Mouse (Mus musculus) midbrain, embryonic 13.5 days (tissue): ENCODE measurements around the gene Ccdc184. TPM values are rescaled to one million over a fixed set of nuclear protein-coding genes. Genes with fewer than 3 reads are reported as not detected.
A peak's percentile ranks its signal among the peaks of the same experiment; 100 is the strongest.

ENCODE experiments used
- ATAC-seq: fragments of 200-750 bp; cut with Nextera tagmentation; 2 replicates; pipeline ENCODE4 v1.8.0; 2017; ENCODE audit warnings: mild to moderate bottlenecking, moderate TSS enrichment, moderate library complexity
- H3K27ac ChIP-seq: fragments of 300-500 bp; sonication (generic); 2 replicates; pipeline ENCODE4 v1.5.1; 2015; ENCODE audit warnings: inconsistent platforms, mild to moderate bottlenecking, moderate library complexity
- H3K27me3 ChIP-seq: fragments of 300-500 bp; sonication (generic); 2 replicates; pipeline ENCODE4 v1.6.1; 2015; ENCODE audit warnings: mild to moderate bottlenecking, inconsistent platforms
- H3K36me3 ChIP-seq: fragments of 300-500 bp; sonication (generic); 2 replicates; pipeline ENCODE4 v1.6.1; 2015; ENCODE audit warnings: mild to moderate bottlenecking, inconsistent platforms
- H3K4me1 ChIP-seq: fragments of 300-500 bp; sonication (generic); replicated peaks from 2 replicates; pipeline ENCODE4 v1.6.1; 2015; ENCODE audit warnings: inconsistent platforms
- H3K4me2 ChIP-seq: fragments of 300-500 bp; sonication (generic); replicated peaks from 2 replicates; pipeline ENCODE4 v1.6.1; 2015; ENCODE audit warnings: moderate library complexity, mild to moderate bottlenecking, inconsistent platforms
- H3K4me3 ChIP-seq: fragments of 300-500 bp; sonication (generic); replicated peaks from 2 replicates; pipeline ENCODE4 v1.5.1; 2015; ENCODE audit warnings: mild to moderate bottlenecking, inconsistent platforms
- H3K9ac ChIP-seq: fragments of 300-500 bp; sonication (generic); replicated peaks from 2 replicates; pipeline ENCODE4 v1.6.1; 2015; ENCODE audit warnings: mild to moderate bottlenecking, inconsistent platforms
- H3K9me3 ChIP-seq: fragments of 300-500 bp; sonication (generic); 2 replicates; pipeline ENCODE4 v1.6.1; 2016; ENCODE audit warnings: mild to moderate bottlenecking, inconsistent platforms
- WGBS: fragments of 180-500 bp; shearing (Covaris S2); methylation state at CpG from one replicate; pipeline ENCODE4 v1.1.7; 2015; 5-methylcytosine and 5-hydroxymethylcytosine counted together
- polyA plus RNA-seq: library from polyadenylated mRNA; unstranded; fragments of >200 nt; fragmentation: Nextera tagmentation; extraction: Ambion mirVana; gene quantifications from 2 replicates; pipeline ENCODE4 v1.2.1, GENCODE M21; 2015

Gene Ccdc184
- polyA plus RNA-seq, 1 experiment from 2014 or later = 55.4 TPM

- 4% methylated on average over 26 of the region's 26 CpGs for WGBS
- H3K36me3 ChIP-seq = no peaks in the 10 kb centered on the region
- peak overlapping the region; percentile 76 for H3K27ac ChIP-seq
- no peaks in the 10 kb centered on the region for H3K9me3 ChIP-seq
- peaks cover 9% of the 10 kb centered on the region for H3K4me1 ChIP-seq
- peak overlapping the region; percentile 50 for H3K4me3 ChIP-seq
- peak overlapping the region; percentile 73 for H3K4me2 ChIP-seq
- H3K27me3 ChIP-seq = peaks cover 26% of the 10 kb centered on the region
- peak overlapping the region; percentile 63 for H3K9ac ChIP-seq
- no peak for ATAC-seq
Observed at GRCm38 (mm10) chr15:98180567-98181131, 13.7 kb downstream of the Ccdc184 start.

GRCm38 (mm10) chr15:98181132-98181711 is 14.3 kb downstream of the Ccdc184 start:
- peak overlapping the region; percentile 76 for H3K27ac ChIP-seq
- H3K27me3 ChIP-seq = peaks cover 22% of the 10 kb centered on the region
- no peaks in the 10 kb centered on the region for H3K36me3 ChIP-seq
- H3K4me3 ChIP-seq = peak overlapping the region; percentile 50
- peak overlapping the region; percentile 63 for H3K9ac ChIP-seq
- peak; percentile 98 for ATAC-seq
- WGBS = under 1% methylated on average over 30 of the region's 30 CpGs
- no peaks in the 10 kb centered on the region for H3K9me3 ChIP-seq
- peaks cover 9% of the 10 kb centered on the region for H3K4me1 ChIP-seq
- H3K4me2 ChIP-seq = peak overlapping the region; percentile 73

- Histone ChIP-seq H3K4me3 (no peak overlapping the region), H3K27ac (no peak overlapping the region), H3K9ac (no peak overlapping the region), H3K9me3 (no peaks in the 10 kb centered on the region), H3K4me1 (peaks cover 9% of the 10 kb centered on the region), H3K36me3 (no peaks in the 10 kb centered on the region), H3K4me2 (no peak overlapping the region), H3K27me3 (peaks cover 16% of the 10 kb centered on the region; the same call in 1 of the 2 replicates)
- WGBS = 77% methylated on average over 12 of the region's 12 CpGs
- 0 out of 2 replicates have a peak, but pooled peaks have one; percentile 3 for ATAC-seq
Observed at GRCm38 (mm10) chr15:98181856-98182570, 15.1 kb downstream of the Ccdc184 start.

GRCm38 (mm10) chr15:98184456-98184855 is 17.5 kb downstream of the Ccdc184 start:
- Histone ChIP-seq H3K4me1 (peaks cover 9% of the 10 kb centered on the region), H3K9me3 (no peaks in the 10 kb centered on the region), H3K27me3 (peaks cover 6% of the 10 kb centered on the region; the same call in 1 of the 2 replicates), H3K36me3 (no peaks in the 10 kb centered on the region), H3K4me2 (no peak overlapping the region), H3K27ac (no peak overlapping the region), H3K9ac (no peak overlapping the region), H3K4me3 (no peak overlapping the region)
- WGBS = 76% methylated on average over 4 of the region's 4 CpGs
- ATAC-seq = no peak

- no peaks in the 10 kb centered on the region for H3K27me3 ChIP-seq
- H3K9ac ChIP-seq = no peak within 1 kb of the TSS
- no peaks in the 10 kb centered on the region for H3K36me3 ChIP-seq
- no peak within 1 kb of the TSS for H3K4me3 ChIP-seq
- H3K9me3 ChIP-seq = no peaks in the 10 kb centered on the region
- no peak within 1 kb of the TSS for H3K4me2 ChIP-seq
- WGBS = 74% methylated on average over 3 of the region's 3 CpGs
- no peak within 1 kb of the TSS for H3K27ac ChIP-seq
- ATAC-seq = no peak
- no peaks in the 10 kb centered on the region for H3K4me1 ChIP-seq
Observed at GRCm38 (mm10) chr15:98195442-98195841, 28.5 kb downstream of the Ccdc184 start, which contains the start of gene Olfr288. Gene Olfr288 (minus strand): TSS chr15:98195542.

- Histone ChIP-seq H3K27me3 (no peaks in the 10 kb centered on the region), H3K9ac (no peak overlapping the region), H3K4me3 (no peak overlapping the region), H3K4me1 (no peaks in the 10 kb centered on the region), H3K9me3 (no peaks in the 10 kb centered on the region), H3K36me3 (no peaks in the 10 kb centered on the region), H3K4me2 (no peak overlapping the region), H3K27ac (no peak overlapping the region)
- 82% methylated on average over 7 of the region's 7 CpGs for WGBS
- no peak for ATAC-seq
Observed at GRCm38 (mm10) chr15:98209676-98210075, 42.7 kb downstream of the Ccdc184 start.

GRCm38 (mm10) chr15:98213336-98213870 is 46.4 kb downstream of the Ccdc184 start:
- H3K4me1 ChIP-seq = no peaks in the 10 kb centered on the region
- H3K36me3 ChIP-seq = no peaks in the 10 kb centered on the region
- no peak overlapping the region for H3K9ac ChIP-seq
- H3K27me3 ChIP-seq = no peaks in the 10 kb centered on the region
- H3K27ac ChIP-seq = no peak overlapping the region
- H3K4me3 ChIP-seq = no peak overlapping the region
- WGBS = 82% methylated on average over 5 of the region's 5 CpGs
- no peaks in the 10 kb centered on the region for H3K9me3 ChIP-seq
- no peak for ATAC-seq
- no peak overlapping the region for H3K4me2 ChIP-seq

- no peak overlapping the region for H3K4me3 ChIP-seq
- no peak for ATAC-seq
- H3K4me1 ChIP-seq = no peaks in the 10 kb centered on the region
- H3K27me3 ChIP-seq = no peaks in the 10 kb centered on the region
- no peak overlapping the region for H3K9ac ChIP-seq
- H3K36me3 ChIP-seq = no peaks in the 10 kb centered on the region
- no peak overlapping the region for H3K27ac ChIP-seq
- no peak overlapping the region for H3K4me2 ChIP-seq
- no peaks in the 10 kb centered on the region for H3K9me3 ChIP-seq
- WGBS = 77% methylated on average over 5 of the region's 5 CpGs
Observed at GRCm38 (mm10) chr15:98214130-98214529, 47.2 kb downstream of the Ccdc184 start.

Other genes with a start within 250 kb of the Ccdc184 start
- 59.3 and 59.8 TPM in 2 replicates for gene Tmem106c, start 203.0 kb upstream of the Ccdc184 start, polyA plus RNA-seq
- gene Col2a1, start 162.5 kb upstream of the Ccdc184 start, polyA plus RNA-seq = 39.1 and 57.5 TPM in 2 replicates
- gene Pfkm, start 74.6 kb upstream of the Ccdc184 start, polyA plus RNA-seq = 70.8 and 73.8 TPM in 2 replicates
- gene Senp1, start 73.4 kb upstream of the Ccdc184 start, polyA plus RNA-seq = 27.6 and 31.1 TPM in 2 replicates
- 54.4 and 54.9 TPM in 2 replicates for gene Asb8, start 1.5 kb upstream of the Ccdc184 start, polyA plus RNA-seq
- not detected in 2 replicates for gene Olfr288, start 28.4 kb downstream of the Ccdc184 start, polyA plus RNA-seq
- not detected in 2 replicates for gene Gm44579, start 53.8 kb downstream of the Ccdc184 start, polyA plus RNA-seq
- gene Olfr287, start 53.9 kb downstream of the Ccdc184 start, polyA plus RNA-seq = 0.14 TPM in 1 of 2 replicates, not detected in the other
- not detected in 2 replicates for gene Olfr286, start 67.3 kb downstream of the Ccdc184 start, polyA plus RNA-seq
- not detected in 2 replicates for gene H1fnt, start 90.1 kb downstream of the Ccdc184 start, polyA plus RNA-seq
- gene Zfp641, start 129.0 kb downstream of the Ccdc184 start, polyA plus RNA-seq = 5.7 and 5.9 TPM in 2 replicates
- not detected in 2 replicates for gene Olfr285, start 150.2 kb downstream of the Ccdc184 start, polyA plus RNA-seq
- gene Olfr284, start 173.8 kb downstream of the Ccdc184 start, polyA plus RNA-seq = not detected in 2 replicates
- gene Olfr283, start 213.8 kb downstream of the Ccdc184 start, polyA plus RNA-seq = not detected in 2 replicates